Mouse (Mus musculus) gonadal fat pad, adult 2 months (tissue): Measurements from ENCODE around the gene Vmn1r3. TPM values are rescaled to one million over a fixed set of nuclear protein-coding genes. Genes with fewer than 3 reads are reported as not detected.

Experiments used
- polyA plus RNA-seq: library from polyadenylated mRNA; depleted of rRNA; stranded (reverse); fragments of >200 nt; gene quantifications from 2 replicates; pipeline ENCODE4 v1.2.3, GENCODE M21; 2012; rRNA removed

The Vmn1r3 gene
- polyA plus RNA-seq, 1 experiment: not detected

Other genes with a start within 250 kb of the Vmn1r3 start
- not detected in 2 replicates for gene Vmn1r2, start 18.0 kb downstream of the Vmn1r3 start, polyA plus RNA-seq